Mouse (Mus musculus): ENCODE measurements at regions not wholly inside any gene's neighbourhood (a gene's known extent, or its start where the extent isn't known, plus 50 kb on each side); places are given as distances from the start of the nearest gene placed in this dataset.
"Not testable (repeated sequence)": the region's sequence is repeated elsewhere in the genome, so short reads cannot be mapped to it uniquely, and the experiment has no call there.

DNA sequence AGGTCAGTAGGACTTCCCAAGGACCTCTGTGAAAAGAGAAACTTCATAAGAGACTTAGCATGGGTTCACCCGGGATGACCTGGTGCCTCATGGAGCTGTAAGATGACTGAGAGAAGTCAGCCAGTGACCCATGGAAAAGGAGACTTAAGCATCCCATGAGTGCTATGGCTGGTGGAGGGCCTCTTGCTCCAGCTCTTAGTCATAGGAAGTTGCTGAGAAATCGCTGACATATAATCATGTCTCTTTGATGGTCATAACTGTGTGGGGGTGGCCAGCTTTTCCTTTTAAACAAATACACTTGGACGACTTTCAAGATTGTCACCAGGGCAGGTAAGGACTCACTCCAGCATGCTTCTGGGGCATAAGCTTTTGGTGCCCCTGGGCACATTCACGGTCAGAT lies 290.5 kb downstream of the 4933412E24Rik start:
- Histone ChIP-seq H3K9ac (ENCODE audit: low read depth, low read length) (no peak overlapping the region), H3K27me3 (ENCODE audit: control insufficient read depth, insufficient read depth, low read length) (no peaks in the 10 kb centered on the region), H3K4me3 (no peak overlapping the region), H3K36me3 (ENCODE audit: control insufficient read depth, insufficient read depth, low read length) (no peaks in the 10 kb centered on the region), H3K79me2 (replicated peaks; ENCODE audit: control insufficient read depth, insufficient read depth, low read length) (no peaks in the 10 kb centered on the region), H3K4me1 (ENCODE audit: control insufficient read depth, insufficient read depth, low read length) (0 out of 2 replicates have a peak, but pooled peaks cover 2% of the 10 kb centered on the region), H3K27ac (no peak overlapping the region)
- 70% methylated on average over 4 of the region's 4 CpGs for WGBS
- DNase-seq, result no peak
- TF ChIP-seq POLR2A (IDR thresholded peaks at IDR 0.05; ENCODE audit: insufficient read depth, low read depth, low read length) (no peak), EP300 (IDR thresholded peaks at IDR 0.05; ENCODE audit: insufficient read depth, low read depth, low read length) (no peak), CTCF (IDR thresholded peaks at IDR 0.05) (no peak)
- intact Hi-C loops (cut with DNase I), result no loop called here

DNA sequence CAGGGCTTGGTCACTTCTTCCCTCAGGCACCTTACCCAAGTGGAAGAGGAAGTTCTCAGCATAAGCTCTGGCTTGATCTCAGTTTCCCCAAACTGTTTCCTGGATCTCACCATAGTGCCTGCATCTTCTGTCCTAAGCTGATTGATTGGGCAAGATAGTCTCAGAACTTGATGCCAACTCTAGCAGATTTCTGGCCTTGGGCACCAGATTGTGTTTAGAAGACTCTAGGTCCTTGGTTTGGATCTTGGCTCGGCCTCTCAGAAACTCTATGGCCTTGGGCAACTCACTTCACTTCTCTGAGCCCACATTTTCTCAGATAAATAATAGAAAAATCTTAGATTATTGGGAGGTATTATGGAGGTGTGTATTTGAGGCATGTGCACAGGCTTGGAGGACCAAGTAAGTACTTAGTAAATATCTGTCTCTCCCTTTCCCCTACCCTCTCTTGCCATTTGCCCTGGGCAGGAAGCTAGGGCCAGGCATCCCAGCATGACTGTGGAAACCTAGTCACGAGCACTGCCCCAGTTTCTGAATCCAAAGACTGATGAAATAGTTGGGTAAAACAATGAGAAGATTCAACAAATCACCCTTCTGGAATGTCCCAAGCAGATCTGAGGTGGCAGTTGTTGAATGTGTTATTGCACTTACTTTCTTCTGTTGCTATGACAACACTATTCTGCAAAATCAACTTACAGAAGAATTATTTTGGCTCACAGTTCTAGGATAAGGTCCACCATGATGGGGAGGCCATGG lies 293.6 kb downstream of the 4933412E24Rik start:
- H3K27ac ChIP-seq, result no peak overlapping the region
- intact Hi-C loops (cut with DNase I), result no loop called here
- no peak overlapping the region for H3K9ac ChIP-seq (ENCODE audit: low read depth, low read length)
- no peaks in the 10 kb centered on the region for H3K79me2 ChIP-seq (replicated peaks; ENCODE audit: control insufficient read depth, insufficient read depth, low read length)
- no peak for TF ChIP-seq POLR2A (IDR thresholded peaks at IDR 0.05; ENCODE audit: insufficient read depth, low read depth, low read length)
- no peak for TF ChIP-seq CTCF (IDR thresholded peaks at IDR 0.05)
- no peak for TF ChIP-seq EP300 (IDR thresholded peaks at IDR 0.05; ENCODE audit: insufficient read depth, low read depth, low read length)
- 90% methylated on average over 2 of the region's 2 CpGs for WGBS
- no peaks in the 10 kb centered on the region for H3K36me3 ChIP-seq (ENCODE audit: control insufficient read depth, insufficient read depth, low read length)
- DNase-seq, result no peak
- no peaks in the 10 kb centered on the region for H3K27me3 ChIP-seq (ENCODE audit: control insufficient read depth, insufficient read depth, low read length)
- H3K4me1 ChIP-seq (ENCODE audit: control insufficient read depth, insufficient read depth, low read length), result no peaks in the 10 kb centered on the region
- H3K4me3 ChIP-seq, result no peak overlapping the region

DNA sequence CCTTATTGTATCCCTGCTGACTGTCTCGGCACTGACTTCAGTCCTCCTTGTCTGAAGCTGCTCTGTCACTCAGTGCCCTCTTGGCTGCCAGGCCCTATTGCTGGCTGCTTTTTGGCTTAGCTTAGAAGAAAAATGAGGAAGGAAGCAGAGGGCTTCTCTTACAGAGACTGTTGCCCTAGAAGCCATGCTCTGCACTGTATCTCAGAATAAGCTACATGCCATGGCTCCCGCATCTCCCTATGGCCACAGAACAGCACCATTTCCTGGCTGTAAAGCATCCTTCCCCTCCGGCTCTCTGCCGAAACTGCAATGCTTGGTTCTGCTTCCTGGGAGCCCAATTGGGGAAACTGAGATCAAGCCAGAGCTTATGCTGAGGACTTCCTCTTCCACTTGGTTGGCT lies 295.0 kb downstream of the 4933412E24Rik start:
- H3K36me3 ChIP-seq (ENCODE audit: control insufficient read depth, insufficient read depth, low read length), result no peaks in the 10 kb centered on the region
- TF ChIP-seq EP300 (IDR thresholded peaks at IDR 0.05; ENCODE audit: insufficient read depth, low read depth, low read length) (no peak), POLR2A (IDR thresholded peaks at IDR 0.05; ENCODE audit: insufficient read depth, low read depth, low read length) (no peak), CTCF (IDR thresholded peaks at IDR 0.05) (no peak)
- no peak overlapping the region for H3K4me3 ChIP-seq
- H3K27me3 ChIP-seq (ENCODE audit: control insufficient read depth, insufficient read depth, low read length), result no peaks in the 10 kb centered on the region
- no peaks in the 10 kb centered on the region for H3K4me1 ChIP-seq (ENCODE audit: control insufficient read depth, insufficient read depth, low read length)
- WGBS, result 82% methylated on average over 4 of the region's 4 CpGs
- intact Hi-C loops (cut with DNase I), result no loop called here
- H3K9ac ChIP-seq (ENCODE audit: low read depth, low read length), result no peak overlapping the region
- H3K27ac ChIP-seq, result no peak overlapping the region
- no peaks in the 10 kb centered on the region for H3K79me2 ChIP-seq (replicated peaks; ENCODE audit: control insufficient read depth, insufficient read depth, low read length)
- DNase-seq, result peak in 1 of 2 experiments; percentile 51

DNA sequence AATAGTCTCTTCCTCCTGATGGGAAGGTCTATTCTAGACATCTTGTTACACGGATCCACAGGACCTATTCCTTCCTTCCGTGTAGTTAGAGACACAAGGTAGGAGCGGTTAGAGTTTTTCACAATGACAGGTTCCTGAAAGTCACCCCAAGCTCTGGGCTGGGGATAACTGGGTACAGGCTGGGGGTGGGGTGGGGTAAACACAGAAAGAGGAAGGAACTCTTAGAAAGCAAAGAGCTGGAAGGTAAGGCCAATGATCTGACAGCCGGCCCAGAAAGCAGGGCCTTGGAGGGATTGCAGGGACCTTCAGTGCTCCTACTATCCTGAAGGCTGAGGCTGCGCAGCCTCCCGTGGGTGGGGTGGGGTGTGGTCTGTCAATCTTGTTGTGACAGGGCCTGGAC lies 295.4 kb downstream of the 4933412E24Rik start:
- Histone ChIP-seq H3K4me1 (ENCODE audit: control insufficient read depth, insufficient read depth, low read length) (no peaks in the 10 kb centered on the region), H3K9ac (ENCODE audit: low read depth, low read length) (no peak overlapping the region), H3K79me2 (replicated peaks; ENCODE audit: control insufficient read depth, insufficient read depth, low read length) (no peaks in the 10 kb centered on the region), H3K36me3 (ENCODE audit: control insufficient read depth, insufficient read depth, low read length) (no peaks in the 10 kb centered on the region), H3K27me3 (ENCODE audit: control insufficient read depth, insufficient read depth, low read length) (no peaks in the 10 kb centered on the region), H3K4me3 (no peak overlapping the region), H3K27ac (no peak overlapping the region)
- no peak for TF ChIP-seq EP300 (IDR thresholded peaks at IDR 0.05; ENCODE audit: insufficient read depth, low read depth, low read length)
- no peak for TF ChIP-seq CTCF (IDR thresholded peaks at IDR 0.05)
- TF ChIP-seq POLR2A (IDR thresholded peaks at IDR 0.05; ENCODE audit: insufficient read depth, low read depth, low read length), result no peak
- no peak for DNase-seq
- intact Hi-C loops (cut with DNase I), result no loop called here
- WGBS, result 80% methylated on average over 6 of the region's 6 CpGs

DNA sequence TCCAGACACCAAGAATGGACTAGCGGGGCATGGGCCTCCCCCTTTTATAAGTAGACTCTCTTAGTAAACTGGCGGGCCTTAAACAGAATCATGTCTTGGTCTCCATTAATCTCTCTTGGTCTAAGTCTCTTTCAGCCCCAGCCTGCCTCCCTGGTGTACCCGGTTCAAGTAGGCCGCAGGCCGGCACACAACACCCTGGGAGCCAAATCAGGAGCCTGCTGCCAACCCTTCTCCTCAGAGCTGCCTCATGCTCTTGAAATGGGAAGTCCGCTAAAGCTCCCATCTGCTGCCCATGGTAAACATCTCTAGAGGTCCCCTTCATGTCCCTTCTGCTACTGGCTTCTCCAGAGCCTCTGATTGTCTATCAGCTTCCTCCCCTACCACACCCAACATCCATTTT lies 296.3 kb downstream of the 4933412E24Rik start:
- intact Hi-C loops (cut with DNase I), result no loop called here
- Histone ChIP-seq H3K4me3 (no peak overlapping the region), H3K27me3 (ENCODE audit: control insufficient read depth, insufficient read depth, low read length) (no peaks in the 10 kb centered on the region), H3K27ac (no peak overlapping the region), H3K79me2 (replicated peaks; ENCODE audit: control insufficient read depth, insufficient read depth, low read length) (no peaks in the 10 kb centered on the region), H3K9ac (ENCODE audit: low read depth, low read length) (no peak overlapping the region), H3K4me1 (ENCODE audit: control insufficient read depth, insufficient read depth, low read length) (no peaks in the 10 kb centered on the region), H3K36me3 (ENCODE audit: control insufficient read depth, insufficient read depth, low read length) (no peaks in the 10 kb centered on the region)
- WGBS, result 88% methylated on average over 6 of the region's 6 CpGs
- TF ChIP-seq POLR2A (IDR thresholded peaks at IDR 0.05; ENCODE audit: insufficient read depth, low read depth, low read length), result no peak
- no peak for TF ChIP-seq EP300 (IDR thresholded peaks at IDR 0.05; ENCODE audit: insufficient read depth, low read depth, low read length)
- TF ChIP-seq CTCF (IDR thresholded peaks at IDR 0.05), result no peak
- DNase-seq, result no peak

DNA sequence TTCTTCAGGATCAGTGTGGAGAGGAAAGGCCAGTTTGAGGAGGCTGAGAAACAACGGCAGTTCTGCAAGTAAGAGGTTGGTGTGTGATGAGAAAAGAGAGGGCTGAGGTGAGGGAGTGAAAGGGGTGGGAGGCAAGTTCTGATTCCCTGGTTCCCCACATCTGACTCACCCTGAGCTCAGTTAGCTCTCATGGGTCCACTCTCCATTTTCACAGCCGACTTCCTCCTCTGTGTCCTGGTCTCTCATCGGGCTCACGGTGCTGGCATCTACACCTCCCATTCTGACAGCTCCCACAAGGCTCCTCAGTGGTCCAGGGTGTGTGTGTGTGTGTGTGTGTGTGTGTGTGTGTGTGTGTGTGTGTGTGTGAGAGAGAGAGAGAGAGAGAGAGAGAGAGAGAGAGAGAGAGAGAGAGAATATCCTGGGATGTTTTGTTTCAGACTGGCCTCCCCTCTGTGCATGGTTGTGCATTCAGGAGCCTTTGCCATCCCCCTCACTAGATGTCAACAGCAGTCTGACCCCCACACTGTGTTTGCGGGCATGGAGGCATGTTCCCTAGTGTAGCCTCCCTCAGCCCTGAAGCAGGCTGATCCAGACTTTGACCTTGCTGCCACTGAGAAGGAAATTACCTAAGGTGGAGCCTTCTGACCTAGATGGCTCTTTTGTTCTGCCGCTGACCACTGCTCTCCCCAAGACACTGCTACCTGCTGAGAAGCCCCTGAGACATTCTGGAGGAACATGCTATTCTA lies 296.9 kb downstream of the 4933412E24Rik start:
- H3K27ac ChIP-seq; H3K27me3 ChIP-seq (ENCODE audit: control insufficient read depth, insufficient read depth, low read length); H3K36me3 ChIP-seq (ENCODE audit: control insufficient read depth, insufficient read depth, low read length); H3K4me3 ChIP-seq; DNase-seq; H3K4me1 ChIP-seq (ENCODE audit: control insufficient read depth, insufficient read depth, low read length); intact Hi-C loops (cut with DNase I); H3K79me2 ChIP-seq (replicated peaks; ENCODE audit: control insufficient read depth, insufficient read depth, low read length); H3K9ac ChIP-seq (ENCODE audit: low read depth, low read length): not testable (repeated sequence)
- WGBS, result 68% methylated on average over 6 of the region's 6 CpGs
